Mouse (Mus musculus) cerebellum, postnatal 4 days (tissue): Measurements from ENCODE around the gene Smarcc1.
"Not testable (repeated sequence)": the region's sequence is repeated elsewhere in the genome, so short reads cannot be mapped to it uniquely, and the experiment has no call there.

ENCODE experiments used
- DNase-seq, 2 experiments: peaks; one replicate each; pipeline ENCODE4 v3.0.0; 2022; ENCODE audit warnings: low spot score in 2 of 2, mixed read lengths in 1 of 2

Smarcc1 gene

GRCm38 (mm10) chr9:110116977-110117778 lies at the start of gene Smarcc1:
Gene Smarcc1 (plus strand): TSS chr9:110117708.
- peak; percentile 79 to 88 for DNase-seq

GRCm38 (mm10) chr9:110068745-110069144 lies 48.8 kb upstream of the Smarcc1 start:
- no peak for DNase-seq

GRCm38 (mm10) chr9:110070358-110070757 lies 47.1 kb upstream of the Smarcc1 start:
- peak in 1 of 2 experiments; percentile 56 for DNase-seq

- no peak for DNase-seq
These were observed 46.5 kb upstream of the Smarcc1 start for GRCm38 (mm10) chr9:110071011-110071410.

- peak; percentile 67 to 84 for DNase-seq
These were observed 45.7 kb upstream of the Smarcc1 start for GRCm38 (mm10) chr9:110071843-110072242.

GRCm38 (mm10) chr9:110076468-110076867 lies 41.0 kb upstream of the Smarcc1 start:
- DNase-seq, result not testable (repeated sequence)

GRCm38 (mm10) chr9:110081066-110081465 lies 36.4 kb upstream of the Smarcc1 start:
- no peak for DNase-seq

GRCm38 (mm10) chr9:110084201-110084964 lies 33.1 kb upstream of the Smarcc1 start:
- no peak for DNase-seq

- no peak for DNase-seq
These were observed 31.8 kb upstream of the Smarcc1 start for GRCm38 (mm10) chr9:110085693-110086092.

GRCm38 (mm10) chr9:110093303-110093702 lies 24.2 kb upstream of the Smarcc1 start:
- no peak for DNase-seq

GRCm38 (mm10) chr9:110094761-110095160 lies 22.7 kb upstream of the Smarcc1 start:
- no peak for DNase-seq

GRCm38 (mm10) chr9:110097791-110098190 lies 19.7 kb upstream of the Smarcc1 start:
- DNase-seq, result no peak

GRCm38 (mm10) chr9:110100627-110101600 lies 16.6 kb upstream of the Smarcc1 start:
- peak; percentile 94 to 96 for DNase-seq

- no peak for DNase-seq
These were observed 1.0 kb upstream of the Smarcc1 start for GRCm38 (mm10) chr9:110116353-110116976.

GRCm38 (mm10) chr9:110117779-110118139 lies 251 bp downstream of the Smarcc1 start, which contains the start of gene Dhx30:
Gene Dhx30 (minus strand): TSS chr9:110117830.
- DNase-seq, result no peak

GRCm38 (mm10) chr9:110118249-110118648 lies 741 bp downstream of the Smarcc1 start:
- no peak for DNase-seq

- DNase-seq, result no peak
These were observed 3.9 kb downstream of the Smarcc1 start for GRCm38 (mm10) chr9:110121424-110121823.

GRCm38 (mm10) chr9:110123322-110123721 lies 5.8 kb downstream of the Smarcc1 start:
- no peak for DNase-seq

- not testable (repeated sequence) for DNase-seq
These were observed 6.6 kb downstream of the Smarcc1 start for GRCm38 (mm10) chr9:110124008-110124540.

GRCm38 (mm10) chr9:110130896-110131524 lies 13.5 kb downstream of the Smarcc1 start:
- no peak for DNase-seq
